Mouse (Mus musculus): ENCODE data around the gene Tubb1. TPM values are rescaled to one million over a fixed set of nuclear protein-coding genes. Genes with fewer than 3 reads are reported as not detected.

Tubb1 gene
- polyA plus RNA-seq, 1 experiment: not detected

DNA sequence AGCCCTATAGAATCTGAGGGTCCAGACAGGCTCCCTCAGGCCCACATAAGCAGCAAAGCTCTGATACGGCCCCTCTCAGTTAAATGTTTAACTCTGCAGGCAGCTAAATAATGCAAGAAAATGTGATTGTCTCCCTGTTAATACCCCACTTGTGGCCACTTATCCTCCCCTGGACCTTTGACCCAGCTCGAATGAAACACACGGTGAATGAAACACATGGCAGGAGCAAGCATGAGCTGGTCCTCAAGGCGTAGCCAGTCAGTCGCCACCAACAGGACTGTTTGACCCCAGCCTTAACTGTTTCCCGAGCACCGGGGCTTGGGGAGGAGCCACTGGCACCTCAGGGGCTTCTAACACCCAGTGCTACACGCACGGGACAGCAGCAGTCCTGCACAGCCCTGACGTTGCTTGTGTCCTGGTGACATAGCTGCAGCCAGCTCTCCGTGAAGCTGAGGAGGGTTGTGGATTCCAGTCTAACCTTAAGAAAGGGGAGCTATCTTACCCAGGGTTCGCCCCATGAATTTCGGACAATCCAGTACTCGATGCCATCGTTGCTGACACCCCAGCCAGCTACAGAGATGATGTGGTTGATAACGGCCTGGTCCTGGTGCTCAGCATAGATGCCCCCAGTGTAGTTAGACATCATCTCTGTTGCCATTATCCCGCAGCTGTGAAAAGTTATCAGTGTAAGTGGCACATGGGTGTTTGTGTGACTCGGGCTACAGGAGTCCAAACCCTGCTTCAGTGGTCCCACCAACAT is 22.2 kb upstream of the Tubb1 start:
- no peaks in the 10 kb centered on the region for H3K4me1 ChIP-seq (ENCODE audit: control insufficient read depth, insufficient read depth, low read length)
- TF ChIP-seq CTCF (IDR thresholded peaks at IDR 0.05; ENCODE audit: insufficient read depth, low read depth, low read length) (no peak), POLR2A (IDR thresholded peaks at IDR 0.05; ENCODE audit: insufficient read depth, low read depth, low read length) (no peak)
- no peak overlapping the region for H3K4me3 ChIP-seq (ENCODE audit: insufficient read depth, low read depth, low read length)
- no peak overlapping the region for H3K27ac ChIP-seq (ENCODE audit: insufficient read depth, low read depth, low read length)
- WGBS: 86% methylated on average over 18 of the region's 18 CpGs

DNA sequence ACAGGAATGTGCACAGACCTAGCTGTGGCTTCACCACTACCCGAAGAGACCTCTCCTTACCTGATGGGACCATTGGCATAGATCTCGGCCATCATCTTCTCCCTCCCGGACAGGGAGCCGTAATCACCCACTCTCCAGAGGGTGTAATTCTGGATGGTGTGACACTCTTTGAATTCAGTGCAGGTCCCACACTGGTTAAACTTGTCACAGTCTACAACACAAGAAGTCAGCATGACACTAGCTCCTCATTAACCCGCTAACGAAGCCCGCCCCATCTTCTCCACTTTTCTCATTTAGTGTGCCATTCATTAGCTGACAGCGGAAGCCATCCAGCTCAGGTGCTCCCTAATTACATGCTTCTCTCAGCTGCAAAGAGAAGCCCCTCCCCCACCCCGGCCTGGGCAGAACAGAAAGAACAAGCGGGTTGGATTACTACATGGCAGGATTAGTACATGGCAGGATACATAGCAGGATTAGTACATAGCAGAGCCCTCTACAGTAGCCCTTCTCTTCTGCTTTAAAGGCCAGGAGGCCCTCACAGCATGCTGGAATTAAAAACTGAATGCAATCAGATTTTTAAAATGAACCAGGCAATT is 21.4 kb upstream of the Tubb1 start:
- 70% methylated on average over 10 of the region's 10 CpGs for WGBS
- no peak overlapping the region for H3K27ac ChIP-seq (ENCODE audit: insufficient read depth, low read depth, low read length)
- TF ChIP-seq POLR2A (IDR thresholded peaks at IDR 0.05; ENCODE audit: insufficient read depth, low read depth, low read length) (no peak), CTCF (IDR thresholded peaks at IDR 0.05; ENCODE audit: insufficient read depth, low read depth, low read length) (no peak)

DNA sequence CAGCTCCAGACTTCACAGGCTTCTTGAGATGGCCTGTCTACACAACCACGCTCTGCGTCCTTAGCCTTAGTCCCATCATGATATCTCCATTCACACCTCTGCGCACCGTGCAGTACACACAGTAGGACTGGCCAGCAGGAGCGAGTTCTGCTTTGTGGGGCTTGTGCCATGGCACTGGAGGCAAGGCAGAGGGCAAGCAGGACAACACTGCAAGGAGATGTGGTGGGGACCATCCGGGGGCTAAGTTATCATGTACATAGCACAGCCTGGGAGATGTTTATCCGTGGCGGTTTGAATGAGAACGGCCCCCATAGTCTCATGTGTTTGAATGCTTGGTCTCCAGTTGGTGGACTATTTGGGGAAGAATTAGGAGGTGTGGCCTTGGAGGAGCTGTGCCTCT is 15.6 kb upstream of the Tubb1 start:
- WGBS: 98% methylated on average over 9 of the region's 9 CpGs
- no peak overlapping the region for H3K4me3 ChIP-seq (ENCODE audit: insufficient read depth, low read depth, low read length)
- H3K27ac ChIP-seq (ENCODE audit: insufficient read depth, low read depth, low read length): no peak overlapping the region
- peaks cover 21% of the 10 kb centered on the region for H3K4me1 ChIP-seq (ENCODE audit: control insufficient read depth, insufficient read depth, low read length)
- TF ChIP-seq CTCF (IDR thresholded peaks at IDR 0.05; ENCODE audit: insufficient read depth, low read depth, low read length) (no peak), POLR2A (IDR thresholded peaks at IDR 0.05; ENCODE audit: insufficient read depth, low read depth, low read length) (no peak)

More for the DNA sequence above, 21.4 kb upstream of the Tubb1 start:
- no peaks in the 10 kb centered on the region for H3K4me1 ChIP-seq (ENCODE audit: control insufficient read depth, insufficient read depth, low read length)
- no peak overlapping the region for H3K4me3 ChIP-seq (ENCODE audit: insufficient read depth, low read depth, low read length)

DNA sequence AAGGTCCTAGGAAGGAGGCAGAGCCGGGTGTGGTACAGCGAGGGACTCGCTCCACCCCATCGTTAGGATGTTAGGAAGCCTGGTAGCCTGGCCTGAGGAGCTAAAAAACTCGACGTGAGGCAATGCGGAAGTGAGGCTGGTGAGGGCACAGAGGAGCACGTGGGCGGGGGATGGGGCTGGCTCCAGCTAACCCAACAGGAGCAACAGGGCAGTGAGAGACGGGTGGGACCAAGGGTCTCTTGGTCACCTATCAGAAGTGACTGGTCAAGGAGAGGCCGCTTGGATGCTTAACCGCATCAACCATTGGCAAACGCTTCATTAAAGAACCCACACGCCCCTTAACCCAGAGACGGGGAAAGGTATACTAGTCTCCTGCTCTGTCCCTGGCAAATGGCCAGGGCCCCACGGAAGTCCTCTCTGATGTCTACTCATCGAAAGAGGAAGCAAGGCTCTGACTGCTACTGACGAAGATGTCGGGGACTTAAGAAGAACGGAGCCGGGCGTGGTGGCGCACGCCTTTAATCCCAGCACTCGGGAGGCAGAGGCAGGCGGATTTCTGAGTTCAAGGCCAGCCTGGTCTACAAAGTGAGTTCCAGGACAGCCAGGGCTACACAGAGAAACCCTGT is 14.3 kb upstream of the Tubb1 start:
- WGBS: 88% methylated on average over 26 of the region's 26 CpGs
- Histone ChIP-seq H3K4me3 (ENCODE audit: insufficient read depth, low read depth, low read length) (no peak overlapping the region), H3K4me1 (ENCODE audit: control insufficient read depth, insufficient read depth, low read length) (peaks cover 21% of the 10 kb centered on the region), H3K27ac (ENCODE audit: insufficient read depth, low read depth, low read length) (no peak overlapping the region)
- TF ChIP-seq POLR2A (IDR thresholded peaks at IDR 0.05; ENCODE audit: insufficient read depth, low read depth, low read length) (no peak), CTCF (IDR thresholded peaks at IDR 0.05; ENCODE audit: insufficient read depth, low read depth, low read length) (no peak)

DNA sequence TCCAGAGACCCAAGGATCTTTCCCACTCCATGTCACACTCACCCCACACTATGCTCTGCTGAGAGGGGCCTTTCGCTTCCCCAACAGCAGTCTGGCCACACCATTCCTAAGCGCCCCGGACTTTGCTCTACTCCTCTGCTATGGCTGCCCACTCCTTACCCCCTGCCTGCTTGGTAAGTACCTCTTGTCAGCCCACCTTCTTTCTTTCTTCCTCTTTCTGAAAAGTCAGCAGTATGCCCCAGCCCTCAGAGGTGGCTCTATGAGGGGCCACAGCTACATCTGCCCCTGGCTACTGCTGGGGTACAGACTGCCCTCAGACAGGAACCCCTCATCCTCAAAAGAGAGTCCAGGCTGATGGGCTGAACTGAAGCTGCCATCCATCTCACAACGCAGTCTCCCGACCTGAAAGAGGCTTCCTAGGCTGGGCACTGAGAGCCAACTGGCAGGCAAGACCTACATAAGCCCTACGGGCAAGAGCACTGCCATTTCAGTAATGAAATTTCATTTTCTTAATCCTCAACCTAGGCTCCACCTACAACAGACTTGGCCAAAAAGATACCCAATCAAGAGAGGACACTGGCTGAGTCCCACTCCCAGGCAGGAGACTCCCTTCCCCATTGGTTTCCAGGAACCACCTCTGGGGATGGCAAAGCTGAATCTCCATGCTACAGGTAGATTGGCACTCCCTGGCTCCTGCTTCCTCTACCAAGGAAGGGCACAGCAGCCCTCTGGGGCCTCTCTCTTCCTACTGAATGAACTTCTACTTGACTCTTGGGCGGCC is 13.4 kb upstream of the Tubb1 start:
- 96% methylated on average over 7 of the region's 7 CpGs for WGBS
- Histone ChIP-seq H3K4me3 (ENCODE audit: insufficient read depth, low read depth, low read length) (no peak overlapping the region), H3K4me1 (ENCODE audit: control insufficient read depth, insufficient read depth, low read length) (peaks cover 21% of the 10 kb centered on the region), H3K27ac (ENCODE audit: insufficient read depth, low read depth, low read length) (no peak overlapping the region)
- TF ChIP-seq POLR2A (IDR thresholded peaks at IDR 0.05; ENCODE audit: insufficient read depth, low read depth, low read length) (no peak), CTCF (IDR thresholded peaks at IDR 0.05; ENCODE audit: insufficient read depth, low read depth, low read length) (no peak)

DNA sequence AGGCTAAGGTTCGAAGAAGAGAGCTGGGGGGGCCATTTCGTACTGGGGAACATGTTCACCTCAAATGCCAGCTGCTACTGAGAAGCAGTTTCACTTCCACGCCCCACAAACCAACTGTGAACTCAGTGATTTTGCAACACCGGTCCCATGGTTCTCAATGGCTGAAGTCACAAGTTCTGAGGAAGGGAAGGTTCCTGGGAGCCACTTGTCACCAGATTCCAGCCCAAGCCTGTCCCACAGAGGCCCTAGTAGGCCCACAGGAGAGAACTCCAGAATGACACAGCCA is 12.9 kb upstream of the Tubb1 start:
- TF ChIP-seq CTCF (IDR thresholded peaks at IDR 0.05; ENCODE audit: insufficient read depth, low read depth, low read length) (no peak), POLR2A (IDR thresholded peaks at IDR 0.05; ENCODE audit: insufficient read depth, low read depth, low read length) (no peak)
- Histone ChIP-seq H3K4me1 (ENCODE audit: control insufficient read depth, insufficient read depth, low read length) (peaks cover 21% of the 10 kb centered on the region), H3K4me3 (ENCODE audit: insufficient read depth, low read depth, low read length) (no peak overlapping the region), H3K27ac (ENCODE audit: insufficient read depth, low read depth, low read length) (no peak overlapping the region)
- 95% methylated on average over 4 of the region's 4 CpGs for WGBS

DNA sequence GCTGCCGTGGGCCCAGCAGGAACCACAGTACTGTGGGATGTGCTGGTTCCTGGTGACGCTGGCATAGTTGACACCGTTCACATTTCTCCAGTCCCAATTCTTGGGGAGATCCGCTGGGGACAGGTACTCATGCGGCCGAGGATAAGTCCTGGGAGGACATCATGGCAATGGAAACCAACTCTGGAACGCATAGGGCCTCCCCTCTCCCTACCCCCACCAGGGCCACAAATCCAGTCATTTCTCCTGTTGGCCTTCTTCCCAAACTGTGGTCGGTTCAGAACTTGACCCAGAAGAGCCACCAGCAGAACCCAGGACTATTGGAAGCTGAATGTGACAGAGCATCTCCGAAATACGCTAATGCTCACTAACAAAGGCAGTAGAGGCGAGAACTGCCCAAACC is 12.3 kb upstream of the Tubb1 start:
- peak overlapping the region; percentile 63 for H3K4me3 ChIP-seq (ENCODE audit: insufficient read depth, low read depth, low read length)
- WGBS: 71% methylated on average over 11 of the region's 11 CpGs
- H3K4me1 ChIP-seq (ENCODE audit: control insufficient read depth, insufficient read depth, low read length): peaks cover 21% of the 10 kb centered on the region
- H3K27ac ChIP-seq (ENCODE audit: insufficient read depth, low read depth, low read length): no peak overlapping the region
- no peak for TF ChIP-seq CTCF (IDR thresholded peaks at IDR 0.05; ENCODE audit: insufficient read depth, low read depth, low read length)
- no peak for TF ChIP-seq POLR2A (IDR thresholded peaks at IDR 0.05; ENCODE audit: insufficient read depth, low read depth, low read length)

DNA sequence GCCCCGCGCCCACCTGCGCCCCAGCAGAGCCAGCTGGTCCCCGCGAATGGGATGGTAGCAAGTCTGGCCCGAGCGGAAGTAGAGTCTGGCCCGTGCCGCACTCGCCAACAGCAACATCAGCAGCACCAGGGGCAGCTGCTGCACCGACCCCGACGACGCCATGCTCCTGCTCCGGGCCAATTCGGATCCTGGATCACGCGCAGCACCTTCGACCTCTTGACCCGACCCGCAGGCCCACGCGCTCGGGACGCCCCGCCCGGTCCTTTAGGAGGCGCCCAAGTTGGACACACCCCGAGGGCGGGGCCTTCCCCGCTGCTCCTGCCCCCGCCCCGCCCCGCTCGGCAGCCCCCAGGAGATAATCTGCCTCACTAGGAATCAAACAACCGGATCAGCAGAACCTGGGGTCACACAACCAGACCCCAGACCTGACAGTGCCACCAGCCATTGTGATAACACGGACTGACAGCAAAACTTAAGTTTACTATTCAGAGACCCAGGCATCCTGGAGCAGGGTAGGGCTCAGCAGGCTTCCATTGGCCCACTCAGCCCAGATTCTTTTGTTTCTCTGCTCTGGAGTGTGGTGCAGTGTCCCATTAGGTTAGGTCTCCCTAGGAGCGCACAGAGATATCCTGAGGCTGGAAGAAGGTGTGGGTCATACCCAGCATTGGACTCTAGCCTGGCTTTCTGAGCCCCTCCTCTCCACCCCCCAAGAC is 11.6 kb upstream of the Tubb1 start, which contains the start of gene Ctsz:
Ctsz (minus strand) TSS at position 303 of the 713 bp plus-strand sequence.
- H3K27ac ChIP-seq (ENCODE audit: insufficient read depth, low read depth, low read length): no peak within 1 kb of the TSS
- TF ChIP-seq CTCF (IDR thresholded peaks at IDR 0.05; ENCODE audit: insufficient read depth, low read depth, low read length) (no peak), POLR2A (IDR thresholded peaks at IDR 0.05; ENCODE audit: insufficient read depth, low read depth, low read length) (no peak)
- peak within 1 kb of the TSS; percentile 63 for H3K4me3 ChIP-seq (ENCODE audit: insufficient read depth, low read depth, low read length)
- peaks cover 21% of the 10 kb centered on the region for H3K4me1 ChIP-seq (ENCODE audit: control insufficient read depth, insufficient read depth, low read length)
- 3% methylated on average over 38 of the region's 38 CpGs for WGBS
